Mouse (Mus musculus): ENCODE data around the gene H6pd. TPM values are rescaled to one million over a fixed set of nuclear protein-coding genes. Genes with fewer than 3 reads are reported as not detected.
A peak's percentile ranks its signal among the peaks of the same experiment; 100 is the strongest.

Gene H6pd
- polyA plus RNA-seq, 1 experiment from 2014 or later, result 3.1 TPM

GRCm38 (mm10) chr4:149956048-149956447 lies 52.8 kb downstream of the H6pd start:
- Histone ChIP-seq H3K9ac (no peak overlapping the region), H3K9me3 (ENCODE audit: control insufficient read depth, low read length) (no peaks in the 10 kb centered on the region), H3K4me2 (replicated peaks) (no peak overlapping the region), H3K27me3 (ENCODE audit: control insufficient read depth, insufficient read depth, low read length) (peaks cover 38% of the 10 kb centered on the region), H3K4me3 (replicated peaks; ENCODE audit: low read length) (no peak overlapping the region), H3K4me1 (replicated peaks; ENCODE audit: control insufficient read depth, insufficient read depth, low read length) (peaks cover 13% of the 10 kb centered on the region), H3K36me3 (replicated peaks; ENCODE audit: control insufficient read depth, insufficient read depth) (no peaks in the 10 kb centered on the region), H3K27ac (no peak overlapping the region)
- 58% methylated on average over 13 of the region's 13 CpGs for WGBS
- ATAC-seq (ENCODE audit: low FRiP score), result no peak
- no peak for DNase-seq (ENCODE audit: low spot score)

GRCm38 (mm10) chr4:149955631-149956030 lies 53.2 kb downstream of the H6pd start:
- 19% methylated on average over 15 of the region's 15 CpGs for WGBS
- no peaks in the 10 kb centered on the region for H3K9me3 ChIP-seq (ENCODE audit: control insufficient read depth, low read length)
- ATAC-seq (ENCODE audit: low FRiP score) (no peak), DNase-seq (ENCODE audit: low spot score) (no peak)
- H3K9ac ChIP-seq, result no peak overlapping the region
- peak overlapping the region; percentile 60; the same call in 1 of the 2 replicates for H3K4me3 ChIP-seq (replicated peaks; ENCODE audit: low read length)
- H3K36me3 ChIP-seq (replicated peaks; ENCODE audit: control insufficient read depth, insufficient read depth), result no peaks in the 10 kb centered on the region
- H3K4me1 ChIP-seq (replicated peaks; ENCODE audit: control insufficient read depth, insufficient read depth, low read length), result peaks cover 13% of the 10 kb centered on the region
- H3K4me2 ChIP-seq (replicated peaks), result peak overlapping the region; percentile 95
- peaks cover 38% of the 10 kb centered on the region for H3K27me3 ChIP-seq (ENCODE audit: control insufficient read depth, insufficient read depth, low read length)
- H3K27ac ChIP-seq, result no peak overlapping the region

GRCm38 (mm10) chr4:149954893-149955439 lies 53.9 kb downstream of the H6pd start, which contains the start of gene Spsb1:
TSS of gene Spsb1 (minus strand) at chr4:149955043.
- H3K4me3 ChIP-seq (replicated peaks; ENCODE audit: low read length), result peak within 1 kb of the TSS; percentile 60
- ATAC-seq (ENCODE audit: low FRiP score), result peak; percentile 83
- H3K9ac ChIP-seq, result peak within 1 kb of the TSS; percentile 74
- under 1% methylated on average over 43 of the region's 51 CpGs for WGBS
- DNase-seq (ENCODE audit: low spot score), result peak; percentile 84
- H3K4me2 ChIP-seq (replicated peaks), result peak within 1 kb of the TSS; percentile 95
- no peak within 1 kb of the TSS for H3K27ac ChIP-seq
- H3K4me1 ChIP-seq (replicated peaks; ENCODE audit: control insufficient read depth, insufficient read depth, low read length), result peaks cover 13% of the 10 kb centered on the region
- no peaks in the 10 kb centered on the region for H3K9me3 ChIP-seq (ENCODE audit: control insufficient read depth, low read length)
- H3K27me3 ChIP-seq (ENCODE audit: control insufficient read depth, insufficient read depth, low read length), result peaks cover 38% of the 10 kb centered on the region
- H3K36me3 ChIP-seq (replicated peaks; ENCODE audit: control insufficient read depth, insufficient read depth), result no peaks in the 10 kb centered on the region

- peaks cover 38% of the 10 kb centered on the region for H3K27me3 ChIP-seq (ENCODE audit: control insufficient read depth, insufficient read depth, low read length)
- H3K4me3 ChIP-seq (replicated peaks; ENCODE audit: low read length), result peak overlapping the region; percentile 60
- peak overlapping the region; percentile 95 for H3K4me2 ChIP-seq (replicated peaks)
- H3K9ac ChIP-seq, result peak overlapping the region; percentile 74
- H3K27ac ChIP-seq, result no peak overlapping the region
- no peaks in the 10 kb centered on the region for H3K36me3 ChIP-seq (replicated peaks; ENCODE audit: control insufficient read depth, insufficient read depth)
- peaks cover 13% of the 10 kb centered on the region for H3K4me1 ChIP-seq (replicated peaks; ENCODE audit: control insufficient read depth, insufficient read depth, low read length)
- DNase-seq (ENCODE audit: low spot score) (peak; percentile 38), ATAC-seq (ENCODE audit: low FRiP score) (peak; percentile 12; the same call in 1 of the 2 replicates)
- WGBS, result 7% methylated on average over 32 of the region's 32 CpGs
- no peaks in the 10 kb centered on the region for H3K9me3 ChIP-seq (ENCODE audit: control insufficient read depth, low read length)
These were observed 55.0 kb downstream of the H6pd start for GRCm38 (mm10) chr4:149953621-149954481.

GRCm38 (mm10) chr4:149952201-149952600 lies 56.6 kb downstream of the H6pd start:
- DNase-seq (ENCODE audit: low spot score), result no peak

GRCm38 (mm10) chr4:149951201-149951600 lies 57.6 kb downstream of the H6pd start:
- no peaks in the 10 kb centered on the region for H3K36me3 ChIP-seq (replicated peaks; ENCODE audit: control insufficient read depth, insufficient read depth)
- no peak overlapping the region for H3K4me2 ChIP-seq (replicated peaks)
- DNase-seq (ENCODE audit: low spot score) (no peak), ATAC-seq (ENCODE audit: low FRiP score) (no peak)
- H3K9ac ChIP-seq, result no peak overlapping the region
- H3K27ac ChIP-seq, result no peak overlapping the region
- H3K27me3 ChIP-seq (ENCODE audit: control insufficient read depth, insufficient read depth, low read length), result peaks cover 25% of the 10 kb centered on the region
- H3K9me3 ChIP-seq (ENCODE audit: control insufficient read depth, low read length), result no peaks in the 10 kb centered on the region
- no peak overlapping the region for H3K4me3 ChIP-seq (replicated peaks; ENCODE audit: low read length)
- 86% methylated on average over 13 of the region's 13 CpGs for WGBS
- H3K4me1 ChIP-seq (replicated peaks; ENCODE audit: control insufficient read depth, insufficient read depth, low read length), result peaks cover 15% of the 10 kb centered on the region

More at GRCm38 (mm10) chr4:149952201-149952600, 56.6 kb downstream of the H6pd start:
- H3K4me3 ChIP-seq (replicated peaks; ENCODE audit: low read length), result no peak overlapping the region
- no peak overlapping the region for H3K27ac ChIP-seq
- H3K36me3 ChIP-seq (replicated peaks; ENCODE audit: control insufficient read depth, insufficient read depth), result no peaks in the 10 kb centered on the region
- peaks cover 34% of the 10 kb centered on the region for H3K27me3 ChIP-seq (ENCODE audit: control insufficient read depth, insufficient read depth, low read length)
- 73% methylated on average over 9 of the region's 9 CpGs for WGBS
- H3K4me1 ChIP-seq (replicated peaks; ENCODE audit: control insufficient read depth, insufficient read depth, low read length), result peaks cover 13% of the 10 kb centered on the region
- no peaks in the 10 kb centered on the region for H3K9me3 ChIP-seq (ENCODE audit: control insufficient read depth, low read length)
- H3K4me2 ChIP-seq (replicated peaks), result no peak overlapping the region
- no peak overlapping the region for H3K9ac ChIP-seq
- ATAC-seq (ENCODE audit: low FRiP score), result no peak

- Histone ChIP-seq H3K36me3 (replicated peaks; ENCODE audit: control insufficient read depth, insufficient read depth) (no peaks in the 10 kb centered on the region), H3K9me3 (ENCODE audit: control insufficient read depth, low read length) (no peaks in the 10 kb centered on the region), H3K27me3 (ENCODE audit: control insufficient read depth, insufficient read depth, low read length) (peaks cover 16% of the 10 kb centered on the region; the same call in 1 of the 2 replicates), H3K27ac (no peak overlapping the region), H3K4me1 (replicated peaks; ENCODE audit: control insufficient read depth, insufficient read depth, low read length) (peaks cover 28% of the 10 kb centered on the region), H3K4me2 (replicated peaks) (no peak overlapping the region), H3K4me3 (replicated peaks; ENCODE audit: low read length) (no peak overlapping the region), H3K9ac (no peak overlapping the region)
- ATAC-seq (ENCODE audit: low FRiP score) (no peak), DNase-seq (ENCODE audit: low spot score) (no peak)
- WGBS, result 64% methylated on average over 13 of the region's 13 CpGs
These were observed 59.1 kb downstream of the H6pd start for GRCm38 (mm10) chr4:149949691-149950090.

GRCm38 (mm10) chr4:149948119-149948518 lies 60.7 kb downstream of the H6pd start:
- Histone ChIP-seq H3K27ac (no peak overlapping the region), H3K9ac (no peak overlapping the region), H3K36me3 (replicated peaks; ENCODE audit: control insufficient read depth, insufficient read depth) (no peaks in the 10 kb centered on the region), H3K4me2 (replicated peaks) (no peak overlapping the region), H3K27me3 (ENCODE audit: control insufficient read depth, insufficient read depth, low read length) (peaks cover 11% of the 10 kb centered on the region; the same call in 1 of the 2 replicates), H3K9me3 (ENCODE audit: control insufficient read depth, low read length) (no peaks in the 10 kb centered on the region), H3K4me1 (replicated peaks; ENCODE audit: control insufficient read depth, insufficient read depth, low read length) (peaks cover 35% of the 10 kb centered on the region), H3K4me3 (replicated peaks; ENCODE audit: low read length) (no peak overlapping the region)
- DNase-seq (ENCODE audit: low spot score) (no peak), ATAC-seq (ENCODE audit: low FRiP score) (no peak)
- 92% methylated on average over 5 of the region's 5 CpGs for WGBS

GRCm38 (mm10) chr4:149947396-149947795 lies 61.4 kb downstream of the H6pd start:
- no peak for ATAC-seq (ENCODE audit: low FRiP score)
- whole genome bisulfite sequencing, result 84% methylated on average over 5 of the region's 5 CpGs
- peaks cover 38% of the 10 kb centered on the region for H3K4me1 ChIP-seq (replicated peaks; ENCODE audit: control insufficient read depth, insufficient read depth, low read length)

More at GRCm38 (mm10) chr4:149947396-149947795, 61.4 kb downstream of the H6pd start:
- Histone ChIP-seq H3K9ac (no peak overlapping the region), H3K4me3 (replicated peaks; ENCODE audit: low read length) (no peak overlapping the region), H3K36me3 (replicated peaks; ENCODE audit: control insufficient read depth, insufficient read depth) (no peaks in the 10 kb centered on the region), H3K27ac (no peak overlapping the region), H3K27me3 (ENCODE audit: control insufficient read depth, insufficient read depth, low read length) (peaks cover 4% of the 10 kb centered on the region; the same call in 1 of the 2 replicates), H3K4me2 (replicated peaks) (no peak overlapping the region), H3K9me3 (ENCODE audit: control insufficient read depth, low read length) (no peaks in the 10 kb centered on the region)
- no peak for DNase-seq (ENCODE audit: low spot score)

Data from hindbrain, embryonic 14.5 days (tissue).